Mouse (Mus musculus) liver, embryonic 15.5 days (tissue): ENCODE results near the gene Tph2. TPM values are rescaled to one million over a fixed set of nuclear protein-coding genes. Genes with fewer than 3 reads are reported as not detected.
"Not testable (repeated sequence)": the region's sequence is repeated elsewhere in the genome, so short reads cannot be mapped to it uniquely, and the experiment has no call there.

Experiments
- ATAC-seq: fragments of 200-750 bp; cut with Nextera tagmentation; 2 replicates; pipeline ENCODE4 v1.8.0; 2017; ENCODE audit warnings: moderate number of reproducible peaks, mild to moderate bottlenecking, moderate library complexity; ENCODE audit not compliant: insufficient read depth
- H3K27ac ChIP-seq: fragments of 300-500 bp; sonication (generic); replicated peaks from 2 replicates; pipeline ENCODE4 v1.5.1; 2015; ENCODE audit warnings: mild to moderate bottlenecking, inconsistent platforms
- H3K27me3 ChIP-seq: fragments of 300-500 bp; sonication (generic); 2 replicates; pipeline ENCODE4 v1.6.1; 2015; ENCODE audit warnings: mild to moderate bottlenecking, inconsistent platforms
- H3K36me3 ChIP-seq: fragments of 300-500 bp; sonication (generic); replicated peaks from 2 replicates; pipeline ENCODE4 v1.6.1; 2015; ENCODE audit warnings: moderate library complexity, mild to moderate bottlenecking, inconsistent platforms
- H3K4me1 ChIP-seq: fragments of 300-500 bp; sonication (generic); replicated peaks from 2 replicates; pipeline ENCODE4 v1.6.1; 2015; ENCODE audit warnings: inconsistent platforms
- H3K4me2 ChIP-seq: fragments of 300-500 bp; sonication (generic); 2 replicates; pipeline ENCODE4 v1.6.1; 2015; ENCODE audit warnings: moderate library complexity, mild to moderate bottlenecking, inconsistent platforms
- H3K4me3 ChIP-seq: fragments of 300-500 bp; sonication (generic); replicated peaks from 2 replicates; pipeline ENCODE4 v1.5.1; 2015; ENCODE audit warnings: mild to moderate bottlenecking, inconsistent platforms
- H3K9ac ChIP-seq: fragments of 300-500 bp; sonication (generic); 2 replicates; pipeline ENCODE4 v1.6.1; 2015; ENCODE audit warnings: moderate library complexity, mild to moderate bottlenecking, inconsistent platforms
- H3K9me3 ChIP-seq: fragments of 300-500 bp; sonication (generic); replicated peaks from 2 replicates; pipeline ENCODE4 v1.6.1; 2016; ENCODE audit warnings: inconsistent platforms
- WGBS: fragments of 180-500 bp; shearing (Covaris S2); methylation state at CpG from one replicate; pipeline ENCODE4 v1.1.7; 2015; ENCODE audit warnings: mixed read lengths; ENCODE audit not compliant: insufficient replicate concordance; 5-methylcytosine and 5-hydroxymethylcytosine counted together
- polyA plus RNA-seq: library from polyadenylated mRNA; unstranded; fragments of >200 nt; fragmentation: Nextera tagmentation; extraction: Ambion mirVana; gene quantifications from 2 replicates; pipeline ENCODE4 v1.2.1, GENCODE M21; 2015

Tph2 gene
- polyA plus RNA-seq, 1 experiment from 2014 or later = not detected

- ATAC-seq, H3K4me3 ChIP-seq, H3K4me2 ChIP-seq, H3K4me1 ChIP-seq, H3K27ac ChIP-seq, H3K27me3 ChIP-seq, H3K9ac ChIP-seq, H3K36me3 ChIP-seq, H3K9me3 ChIP-seq: not testable (repeated sequence)
- 39% methylated on average over 6 of the region's 6 CpGs for WGBS
Measured at GRCm38 (mm10) chr10:115178019-115178418, 6.8 kb downstream of the Tph2 start.

GRCm38 (mm10) chr10:115175591-115175991 is 9.2 kb downstream of the Tph2 start:
- Histone ChIP-seq H3K27me3 (no peaks in the 10 kb centered on the region), H3K4me1 (no peaks in the 10 kb centered on the region), H3K27ac (no peak overlapping the region), H3K4me2 (no peak overlapping the region), H3K36me3 (no peaks in the 10 kb centered on the region), H3K9ac (no peak overlapping the region), H3K4me3 (no peak overlapping the region), H3K9me3 (no peaks in the 10 kb centered on the region)
- WGBS = 56% methylated on average over 12 of the region's 12 CpGs
- ATAC-seq = no peak

- Histone ChIP-seq H3K9me3 (no peaks in the 10 kb centered on the region), H3K27ac (no peak overlapping the region), H3K4me1 (no peaks in the 10 kb centered on the region), H3K9ac (no peak overlapping the region), H3K4me3 (no peak overlapping the region), H3K4me2 (no peak overlapping the region), H3K36me3 (no peaks in the 10 kb centered on the region), H3K27me3 (no peaks in the 10 kb centered on the region)
- WGBS = 67% methylated on average over 10 of the region's 10 CpGs
- no peak for ATAC-seq
Measured at GRCm38 (mm10) chr10:115173336-115173735, 11.5 kb downstream of the Tph2 start.

- no peak overlapping the region for H3K4me2 ChIP-seq
- H3K4me3 ChIP-seq = no peak overlapping the region
- ATAC-seq = no peak
- no peak overlapping the region for H3K9ac ChIP-seq
- H3K27ac ChIP-seq = no peak overlapping the region
- H3K4me1 ChIP-seq = no peaks in the 10 kb centered on the region
- WGBS = 38% methylated on average over 8 of the region's 8 CpGs
- no peaks in the 10 kb centered on the region for H3K27me3 ChIP-seq
- no peaks in the 10 kb centered on the region for H3K36me3 ChIP-seq
- no peaks in the 10 kb centered on the region for H3K9me3 ChIP-seq
Measured at GRCm38 (mm10) chr10:115171351-115171818, 13.4 kb downstream of the Tph2 start.

GRCm38 (mm10) chr10:115170496-115171350 is 14.1 kb downstream of the Tph2 start:
- WGBS = 66% methylated on average over 7 of the region's 7 CpGs
- no peak overlapping the region for H3K27ac ChIP-seq
- H3K27me3 ChIP-seq = no peaks in the 10 kb centered on the region
- no peak overlapping the region for H3K9ac ChIP-seq
- no peaks in the 10 kb centered on the region for H3K36me3 ChIP-seq
- ATAC-seq = no peak
- H3K4me3 ChIP-seq = no peak overlapping the region
- no peak overlapping the region for H3K4me2 ChIP-seq
- H3K9me3 ChIP-seq = no peaks in the 10 kb centered on the region
- H3K4me1 ChIP-seq = no peaks in the 10 kb centered on the region

GRCm38 (mm10) chr10:115169410-115169809 is 15.4 kb downstream of the Tph2 start:
- Histone ChIP-seq H3K9ac (no peak overlapping the region), H3K4me3 (no peak overlapping the region), H3K4me2 (no peak overlapping the region), H3K4me1 (no peaks in the 10 kb centered on the region), H3K27me3 (no peaks in the 10 kb centered on the region), H3K36me3 (no peaks in the 10 kb centered on the region), H3K9me3 (no peaks in the 10 kb centered on the region), H3K27ac (no peak overlapping the region)
- WGBS = 46% methylated on average over 9 of the region's 9 CpGs
- no peak for ATAC-seq

GRCm38 (mm10) chr10:115160289-115160688 is 24.5 kb downstream of the Tph2 start:
- ATAC-seq = no peak
- Histone ChIP-seq H3K27me3 (0 out of 2 replicates have a peak, but pooled peaks cover 3% of the 10 kb centered on the region), H3K9ac (no peak overlapping the region), H3K27ac (no peak overlapping the region), H3K4me3 (no peak overlapping the region), H3K4me2 (no peak overlapping the region), H3K9me3 (no peaks in the 10 kb centered on the region), H3K36me3 (no peaks in the 10 kb centered on the region), H3K4me1 (no peaks in the 10 kb centered on the region)
- WGBS = 50% methylated on average over 5 of the region's 5 CpGs

GRCm38 (mm10) chr10:115147308-115147707 is 37.5 kb downstream of the Tph2 start:
- H3K4me1 ChIP-seq = no peaks in the 10 kb centered on the region
- H3K27ac ChIP-seq = no peak overlapping the region
- no peaks in the 10 kb centered on the region for H3K9me3 ChIP-seq
- no peak overlapping the region for H3K4me3 ChIP-seq
- ATAC-seq = no peak
- no peaks in the 10 kb centered on the region for H3K27me3 ChIP-seq
- H3K9ac ChIP-seq = no peak overlapping the region
- H3K36me3 ChIP-seq = no peaks in the 10 kb centered on the region
- no peak overlapping the region for H3K4me2 ChIP-seq
- WGBS = 58% methylated on average over 5 of the region's 5 CpGs

GRCm38 (mm10) chr10:115146257-115146898 is 38.4 kb downstream of the Tph2 start:
- H3K27ac ChIP-seq = no peak overlapping the region
- no peaks in the 10 kb centered on the region for H3K4me1 ChIP-seq
- no peak overlapping the region for H3K4me2 ChIP-seq
- H3K9ac ChIP-seq = no peak overlapping the region
- WGBS = 61% methylated on average over 8 of the region's 8 CpGs
- no peak overlapping the region for H3K4me3 ChIP-seq
- no peaks in the 10 kb centered on the region for H3K9me3 ChIP-seq
- no peaks in the 10 kb centered on the region for H3K27me3 ChIP-seq
- no peaks in the 10 kb centered on the region for H3K36me3 ChIP-seq
- no peak for ATAC-seq

- H3K9ac ChIP-seq = no peak overlapping the region
- no peaks in the 10 kb centered on the region for H3K9me3 ChIP-seq
- no peaks in the 10 kb centered on the region for H3K4me1 ChIP-seq
- no peaks in the 10 kb centered on the region for H3K36me3 ChIP-seq
- H3K4me3 ChIP-seq = no peak overlapping the region
- 24% methylated on average over 5 of the region's 5 CpGs for WGBS
- H3K27ac ChIP-seq = no peak overlapping the region
- no peak overlapping the region for H3K4me2 ChIP-seq
- no peaks in the 10 kb centered on the region for H3K27me3 ChIP-seq
- ATAC-seq = no peak
Measured at GRCm38 (mm10) chr10:115144542-115144941, 40.3 kb downstream of the Tph2 start.

- Histone ChIP-seq H3K9me3 (no peaks in the 10 kb centered on the region), H3K36me3 (no peaks in the 10 kb centered on the region), H3K27me3 (no peaks in the 10 kb centered on the region), H3K9ac (no peak overlapping the region), H3K27ac (no peak overlapping the region), H3K4me2 (no peak overlapping the region), H3K4me1 (no peaks in the 10 kb centered on the region), H3K4me3 (no peak overlapping the region)
- ATAC-seq = no peak
- WGBS = 37% methylated on average over 6 of the region's 6 CpGs
Measured at GRCm38 (mm10) chr10:115143641-115144040, 41.2 kb downstream of the Tph2 start.
